Mouse (Mus musculus) adrenal gland, postnatal 0 days (tissue): Measurements from ENCODE around the gene Zfp995. TPM values are rescaled to one million over a fixed set of nuclear protein-coding genes. Genes with fewer than 3 reads are reported as not detected.

ENCODE experiments used
- polyA plus RNA-seq: library from polyadenylated mRNA; unstranded; fragments of >200 nt; fragmentation: Nextera tagmentation; extraction: Ambion mirVana; gene quantifications from 2 replicates; pipeline ENCODE4 v1.2.1, GENCODE M21; 2015

Gene Zfp995
- polyA plus RNA-seq: 9.0 and 13.1 TPM in 2 replicates

GRCm38 (mm10) chr17:21909456-21910052 is at the start of gene Zfp995:
Gene Zfp995 (minus strand): TSS chr17:21909926.

GRCm38 (mm10) chr17:21845545-21846321 is 64.0 kb downstream of the Zfp995 start, which contains the start of gene Zfp820:
Gene Zfp820 (minus strand): TSS chr17:21845772.

Other genes with a start within 250 kb of the Zfp995 start
- gene Gm10226, start 218.1 kb downstream of the Zfp995 start, polyA plus RNA-seq: 4.0 and 8.3 TPM in 2 replicates
- 6.1 and 6.6 TPM in 2 replicates for gene Zfp760, start 202.2 kb downstream of the Zfp995 start, polyA plus RNA-seq
- gene Zfp229, start 179.1 kb downstream of the Zfp995 start, polyA plus RNA-seq: 4.7 and 5.4 TPM in 2 replicates
- gene Zfp820, start 64.2 kb downstream of the Zfp995 start, polyA plus RNA-seq: 5.3 and 8.2 TPM in 2 replicates
- gene Zfp942, start 52.5 kb upstream of the Zfp995 start, polyA plus RNA-seq: 13.0 and 15.0 TPM in 2 replicates
- gene Zfp943, start 52.6 kb upstream of the Zfp995 start, polyA plus RNA-seq: 11.2 and 11.5 TPM in 2 replicates